Mouse (Mus musculus) left cerebral cortex, postnatal 14 days (tissue): ENCODE results near the gene Nck1. TPM values are rescaled to one million over a fixed set of nuclear protein-coding genes. Genes with fewer than 3 reads are reported as not detected.
A peak's percentile ranks its signal among the peaks of the same experiment; 100 is the strongest.

Experiments used
- DNase-seq, 2 experiments: peaks; one replicate each; pipeline ENCODE4 v3.0.0; 2021 to 2022; ENCODE audit warnings: low spot score in 2 of 2, mixed read lengths in 1 of 2
- intact Hi-C: fragments of 180-260 bp; cut with DNase I; formaldehyde crosslinking; loops from one replicate; pipeline ENCODE4 v1.15.1; 2025
- total RNA-seq, 2 experiments: library from RNA; stranded (reverse); gene quantifications; 2 replicates each; pipeline ENCODE4 v1.2.3; 2021

The Nck1 gene
- total RNA-seq, 2 experiments from 2014 or later, result 31.5 to 35.5 TPM

GRCm38 (mm10) chr9:100544948-100545714 lies 803 bp downstream of the Nck1 start:
- intact Hi-C loops, result loop anchor here (5.0 to 10.0 kb wide), 2 partner anchors 93 to 380 kb away; no protein-coding TSS in a partner anchor
- peak in 1 of 2 experiments; percentile 30 for DNase-seq

GRCm38 (mm10) chr9:100535618-100536262 lies 10.2 kb downstream of the Nck1 start:
- intact Hi-C loops, result no loop called here
- DNase-seq, result peak in 1 of 2 experiments; percentile 15

- no peak for DNase-seq
- intact Hi-C loops, result no loop called here
These were observed 11.2 kb downstream of the Nck1 start for GRCm38 (mm10) chr9:100534686-100535085.

- DNase-seq, result no peak
- intact Hi-C loops, result no loop called here
These were observed 13.0 kb downstream of the Nck1 start for GRCm38 (mm10) chr9:100532847-100533505.

- no peak for DNase-seq
- intact Hi-C loops, result no loop called here
These were observed 14.6 kb downstream of the Nck1 start for GRCm38 (mm10) chr9:100531296-100531695.

- intact Hi-C loops, result no loop called here
- no peak for DNase-seq
These were observed 20.7 kb downstream of the Nck1 start for GRCm38 (mm10) chr9:100525225-100525624.

GRCm38 (mm10) chr9:100522029-100522428 lies 23.9 kb downstream of the Nck1 start:
- intact Hi-C loops, result no loop called here
- no peak for DNase-seq

GRCm38 (mm10) chr9:100520586-100520985 lies 25.3 kb downstream of the Nck1 start:
- intact Hi-C loops, result no loop called here
- DNase-seq, result peak; percentile 57 to 61

- intact Hi-C loops, result no loop called here
- DNase-seq, result no peak
These were observed 25.9 kb downstream of the Nck1 start for GRCm38 (mm10) chr9:100520012-100520411.

- intact Hi-C loops, result no loop called here
- no peak for DNase-seq
These were observed 38.4 kb downstream of the Nck1 start for GRCm38 (mm10) chr9:100507581-100507980.

- intact Hi-C loops, result no loop called here
- no peak for DNase-seq
These were observed 39.3 kb downstream of the Nck1 start for GRCm38 (mm10) chr9:100506652-100507051.

GRCm38 (mm10) chr9:100505498-100505897 lies 40.4 kb downstream of the Nck1 start:
- intact Hi-C loops, result no loop called here
- no peak for DNase-seq

- intact Hi-C loops, result no loop called here
- no peak for DNase-seq
These were observed 52.2 kb downstream of the Nck1 start for GRCm38 (mm10) chr9:100493611-100494261.

- DNase-seq, result no peak
- intact Hi-C loops, result no loop called here
These were observed 54.5 kb downstream of the Nck1 start for GRCm38 (mm10) chr9:100491424-100491823.

- no peak for DNase-seq
- intact Hi-C loops, result no loop called here
These were observed 57.0 kb downstream of the Nck1 start for GRCm38 (mm10) chr9:100488969-100489368.

GRCm38 (mm10) chr9:100488056-100488713 lies 57.7 kb downstream of the Nck1 start:
- intact Hi-C loops, result no loop called here
- no peak for DNase-seq

GRCm38 (mm10) chr9:100486431-100486830 lies 59.5 kb downstream of the Nck1 start, which contains the start of gene Il20rb:
Il20rb (minus strand) TSS chr9:100486788.
- DNase-seq, result no peak
- intact Hi-C loops, result no loop called here

- intact Hi-C loops, result no loop called here
- DNase-seq, result no peak
These were observed 62.6 kb downstream of the Nck1 start for GRCm38 (mm10) chr9:100483318-100483717.

GRCm38 (mm10) chr9:100481626-100482025 lies 64.3 kb downstream of the Nck1 start:
- no peak for DNase-seq
- intact Hi-C loops, result no loop called here
